Mouse (Mus musculus): ENCODE data around the gene Lsamp.

The Lsamp gene

GRCm38 (mm10) chr16:42113246-42113645 is 2129.1 kb downstream of the Lsamp start:
- in situ Hi-C loops (cut with MboI; ENCODE audit: unreplicated experiment in 2 of 2) = no loop called here

DNA sequence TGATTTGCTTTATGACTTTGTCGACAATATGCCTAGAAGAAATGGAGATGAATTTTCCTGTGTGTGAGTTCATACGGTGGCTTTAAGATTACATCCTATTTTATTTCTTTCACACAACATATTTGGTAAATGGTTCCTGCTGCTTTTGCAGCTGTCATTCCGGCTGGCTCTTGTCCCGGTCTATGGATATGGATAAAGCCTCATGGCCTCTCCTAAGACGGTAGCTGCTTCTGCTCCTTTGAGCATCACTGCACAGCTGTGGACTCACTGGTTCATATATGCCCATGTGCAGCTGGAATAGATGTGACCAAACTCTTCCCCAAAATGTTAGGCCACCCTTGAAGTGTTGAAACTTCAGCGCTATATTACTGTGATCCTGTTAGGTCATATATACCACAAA is 2137.6 kb downstream of the Lsamp start:
- in situ Hi-C loops (cut with MboI; ENCODE audit: unreplicated experiment in 2 of 2) = no loop called here

DNA sequence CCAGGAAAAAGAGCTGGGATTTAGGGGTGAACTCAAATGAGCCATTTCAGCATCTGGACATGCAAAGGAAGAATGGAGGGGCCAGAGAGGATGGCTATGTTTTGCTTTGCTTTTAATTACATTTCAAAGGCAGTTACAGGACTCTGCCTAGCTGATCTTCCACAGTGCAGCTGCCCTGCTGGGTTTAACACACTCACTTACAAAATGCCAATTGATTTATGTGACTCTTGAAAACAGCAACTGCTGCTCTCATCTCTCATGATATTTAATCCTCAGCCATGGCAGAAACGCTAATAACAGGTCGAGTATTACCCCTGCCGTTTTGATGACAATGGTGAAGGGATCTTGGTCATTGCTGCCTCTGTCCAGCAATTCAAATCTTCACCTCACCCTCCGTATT is 2139.7 kb downstream of the Lsamp start:
- in situ Hi-C loops (cut with MboI; ENCODE audit: unreplicated experiment in 2 of 2) = no loop called here

DNA sequence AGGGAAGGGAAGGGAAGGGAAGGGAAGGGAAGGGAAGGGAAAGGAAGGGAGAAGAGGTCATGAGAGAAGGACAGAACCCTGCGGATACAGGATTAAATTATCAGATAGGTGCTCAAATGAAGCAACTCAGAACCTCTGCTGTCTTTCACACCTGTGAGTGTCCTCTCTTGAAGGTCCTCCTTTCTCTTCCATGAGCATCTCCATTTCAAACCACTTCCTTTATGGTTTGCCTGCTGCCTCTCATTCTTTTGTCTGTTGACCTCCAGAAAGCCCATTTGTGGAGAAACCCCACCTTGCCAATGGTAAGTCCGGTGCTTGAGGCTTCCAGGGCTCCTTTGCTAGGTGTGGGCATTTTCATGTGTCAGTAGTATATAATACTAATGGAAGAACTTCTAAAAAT is 2141.9 kb downstream of the Lsamp start:
- in situ Hi-C loops (cut with MboI; ENCODE audit: unreplicated experiment in 2 of 2) = no loop called here

DNA sequence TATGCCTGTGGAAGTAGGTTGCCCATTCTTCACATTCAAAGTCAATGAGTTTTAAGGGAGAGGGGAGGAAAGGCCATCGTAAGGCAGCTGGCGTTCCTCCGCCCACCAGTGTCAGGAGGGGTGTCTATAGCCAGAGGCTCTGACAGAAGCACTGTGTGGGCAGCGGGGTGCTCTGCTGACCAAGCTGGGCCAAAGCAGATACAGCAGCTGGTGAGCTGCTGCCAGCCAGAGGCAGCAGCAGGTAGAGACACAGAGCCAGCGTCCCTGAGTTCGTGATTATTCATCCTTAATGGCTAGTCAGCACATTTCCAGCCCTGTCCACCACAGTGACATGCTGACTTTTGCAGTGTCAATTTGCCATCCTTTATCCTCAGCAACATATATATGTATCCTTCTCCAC is 2163.0 kb downstream of the Lsamp start:
- in situ Hi-C loops (cut with MboI; ENCODE audit: unreplicated experiment in 2 of 2) = no loop called here

GRCm38 (mm10) chr16:42149216-42149942 is 2165.2 kb downstream of the Lsamp start:
- in situ Hi-C loops (cut with MboI; ENCODE audit: unreplicated experiment in 2 of 2) = no loop called here

GRCm38 (mm10) chr16:42152640-42153039 is 2168.5 kb downstream of the Lsamp start:
- in situ Hi-C loops (cut with MboI; ENCODE audit: unreplicated experiment in 2 of 2) = loop anchor here in 1 of 2 experiments (25.0 kb wide), 1 partner anchor 1910 kb away; the partner anchor contains the start of gene Gramd1c

DNA sequence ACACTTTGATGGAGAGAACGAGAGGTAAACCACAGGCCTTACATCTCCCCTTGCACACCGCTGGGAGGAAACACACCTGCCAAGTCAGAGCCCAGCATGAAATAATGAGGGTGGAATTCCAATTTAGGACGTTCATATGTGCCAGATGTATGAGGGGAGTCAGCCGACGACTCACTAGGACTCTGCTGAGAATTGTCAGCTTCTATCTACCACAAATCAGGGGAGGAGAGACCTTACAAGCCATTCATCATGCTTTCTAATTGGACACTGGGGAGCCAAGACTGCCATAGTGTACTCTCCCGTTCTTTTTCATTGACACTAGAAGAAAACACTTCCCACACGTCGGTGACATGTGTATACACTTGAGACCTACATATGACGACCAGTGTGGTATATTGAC is 2173.7 kb downstream of the Lsamp start:
- in situ Hi-C loops (cut with MboI; ENCODE audit: unreplicated experiment in 2 of 2) = loop anchor here in 1 of 2 experiments (25.0 kb wide), 1 partner anchor 1904 kb away; the partner anchor contains the start of gene Gramd1c

DNA sequence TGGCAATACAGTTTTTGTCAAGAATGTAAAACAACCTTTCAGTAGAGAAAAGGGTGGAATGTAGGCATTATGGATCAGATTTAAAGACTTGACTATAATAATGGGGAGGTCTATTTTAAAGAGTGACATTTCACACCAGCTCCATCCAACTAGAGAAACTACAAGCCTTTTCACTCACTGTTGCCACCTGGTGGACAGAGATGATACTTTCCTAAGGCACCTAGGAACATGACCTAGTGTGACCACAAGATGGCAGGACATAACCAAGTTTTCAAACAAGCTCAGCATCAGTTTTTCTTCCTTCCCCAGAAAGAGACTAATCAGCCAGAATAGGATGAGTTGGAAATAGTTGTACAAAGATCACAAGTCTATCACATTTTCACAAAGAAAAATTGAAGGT is 2180.8 kb downstream of the Lsamp start:
- in situ Hi-C loops (cut with MboI; ENCODE audit: unreplicated experiment in 2 of 2) = loop anchor here (5.0 to 25.0 kb wide), 3 partner anchors 1630 to 1897 kb away; partner anchors contain the start of gene Gramd1c (in 1 of the 2)

GRCm38 (mm10) chr16:42168292-42168691 is 2184.1 kb downstream of the Lsamp start:
- in situ Hi-C loops (cut with MboI; ENCODE audit: unreplicated experiment in 2 of 2) = loop anchor here (5.0 to 25.0 kb wide), 3 partner anchors 1627 to 1894 kb away; partner anchors contain the start of gene Gramd1c (in 1 of the 2)

DNA sequence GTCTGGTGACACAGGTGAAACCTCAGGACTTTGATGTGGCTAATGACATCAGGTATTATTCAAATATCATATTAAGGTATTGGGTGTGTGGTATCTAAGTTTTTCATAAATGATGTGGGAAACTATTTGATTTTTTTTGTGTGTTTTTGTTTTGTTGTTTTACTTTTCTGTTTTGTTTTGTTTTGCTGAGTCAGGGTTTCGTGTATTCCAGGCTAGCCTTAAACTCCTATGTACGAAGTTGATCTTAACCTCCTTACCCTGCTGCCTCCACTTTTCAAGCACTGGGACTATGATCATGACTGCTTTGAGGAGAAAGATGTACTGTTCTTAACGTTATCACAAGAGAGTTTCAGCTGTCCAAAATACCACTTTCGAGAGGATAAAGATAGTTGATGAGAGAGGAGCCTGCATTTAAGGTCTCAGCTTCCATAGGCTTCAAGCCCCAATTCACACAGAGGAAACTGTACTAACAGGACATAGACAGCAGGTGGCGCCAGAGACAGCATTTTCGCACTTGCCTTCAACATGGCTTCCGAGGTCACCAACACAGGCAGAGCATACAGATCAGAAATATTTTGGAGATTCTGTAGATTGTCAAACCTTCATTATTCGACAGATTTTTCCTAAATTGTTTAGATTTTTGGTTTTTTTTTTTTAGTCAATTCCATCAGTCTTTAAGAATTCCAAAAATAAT is 2185.4 kb downstream of the Lsamp start:
- in situ Hi-C loops (cut with MboI; ENCODE audit: unreplicated experiment in 2 of 2) = loop anchor here (5.0 to 25.0 kb wide), 4 partner anchors 995 to 1893 kb away; partner anchors contain the start of gene Gramd1c (in 1 of the 2)

- in situ Hi-C loops (cut with MboI; ENCODE audit: unreplicated experiment in 2 of 2) = loop anchor here (10.0 to 25.0 kb wide), 2 partner anchors 992 to 1890 kb away; partner anchors contain the start of gene Gramd1c (in 1 of the 2)
Measured at GRCm38 (mm10) chr16:42172476-42172875, 2188.3 kb downstream of the Lsamp start.

- in situ Hi-C loops (cut with MboI; ENCODE audit: unreplicated experiment in 2 of 2) = loop anchor here in 1 of 2 experiments (10.0 to 25.0 kb wide), 2 partner anchors 733 to 986 kb away; no protein-coding TSS in a partner anchor
Measured at GRCm38 (mm10) chr16:42178866-42179265, 2194.7 kb downstream of the Lsamp start.

GRCm38 (mm10) chr16:42180025-42180424 is 2195.9 kb downstream of the Lsamp start:
- in situ Hi-C loops (cut with MboI; ENCODE audit: unreplicated experiment in 2 of 2) = loop anchor here in 1 of 2 experiments (25.0 kb wide), 1 partner anchor 732 kb away; no protein-coding TSS in a partner anchor

GRCm38 (mm10) chr16:42180473-42180872 is 2196.3 kb downstream of the Lsamp start:
- in situ Hi-C loops (cut with MboI; ENCODE audit: unreplicated experiment in 2 of 2) = loop anchor here in 1 of 2 experiments (25.0 kb wide), 1 partner anchor 732 kb away; no protein-coding TSS in a partner anchor

- in situ Hi-C loops (cut with MboI; ENCODE audit: unreplicated experiment in 2 of 2) = loop anchor here in 1 of 2 experiments (10.0 to 25.0 kb wide), 2 partner anchors 723 to 1385 kb away; no protein-coding TSS in a partner anchor
Measured at GRCm38 (mm10) chr16:42189431-42190081, 2205.4 kb downstream of the Lsamp start.

- in situ Hi-C loops (cut with MboI; ENCODE audit: unreplicated experiment in 2 of 2) = loop anchor here in 1 of 2 experiments (10.0 to 25.0 kb wide), 2 partner anchors 722 to 1384 kb away; no protein-coding TSS in a partner anchor
Measured at GRCm38 (mm10) chr16:42190114-42191045, 2206.2 kb downstream of the Lsamp start.

All from v-Abl transformed pro-B cells (cell line).